Mouse (Mus musculus): ENCODE data around the gene Nup210. TPM values are rescaled to one million over a fixed set of nuclear protein-coding genes. Genes with fewer than 3 reads are reported as not detected.
A peak's percentile ranks its signal among the peaks of the same experiment; 100 is the strongest.
"Not testable (repeated sequence)": the region's sequence is repeated elsewhere in the genome, so short reads cannot be mapped to it uniquely, and the experiment has no call there.

Nup210 gene
- total RNA-seq, 2 experiments from 2014 or later: 2.4 to 3.3 TPM

- intact Hi-C loops (cut with DNase I): no loop called here
- DNase-seq (ENCODE audit: low spot score): no peak
Measured at GRCm38 (mm10) chr6:91146443-91147151, 30.0 kb upstream of the Nup210 start.

GRCm38 (mm10) chr6:91145572-91145971, 28.9 kb upstream of the Nup210 start:
- intact Hi-C loops (cut with DNase I): no loop called here
- DNase-seq (ENCODE audit: low spot score): no peak

- DNase-seq (ENCODE audit: low spot score): no peak
- intact Hi-C loops (cut with DNase I): no loop called here
Measured at GRCm38 (mm10) chr6:91145056-91145455, 28.4 kb upstream of the Nup210 start.

- DNase-seq (ENCODE audit: low spot score): peak; percentile 12
- intact Hi-C loops (cut with DNase I): loop anchor here (1.0 to 5.0 kb wide), 3 partner anchors 81 to 403 kb away; no protein-coding TSS in a partner anchor
Measured at GRCm38 (mm10) chr6:91139846-91140245, 23.2 kb upstream of the Nup210 start.

GRCm38 (mm10) chr6:91137343-91137956, 20.8 kb upstream of the Nup210 start:
- intact Hi-C loops (cut with DNase I): loop anchor here (5.0 kb wide), 1 partner anchor 400 kb away; no protein-coding TSS in a partner anchor

GRCm38 (mm10) chr6:91130856-91131255, 14.2 kb upstream of the Nup210 start:
- intact Hi-C loops (cut with DNase I): no loop called here
- no peak for DNase-seq (ENCODE audit: low spot score)

More at GRCm38 (mm10) chr6:91137343-91137956, 20.8 kb upstream of the Nup210 start:
- DNase-seq (ENCODE audit: low spot score): no peak

- no peak for DNase-seq (ENCODE audit: low spot score)
- intact Hi-C loops (cut with DNase I): no loop called here
Measured at GRCm38 (mm10) chr6:91128996-91129395, 12.4 kb upstream of the Nup210 start.

GRCm38 (mm10) chr6:91125228-91125585, 8.6 kb upstream of the Nup210 start:
- intact Hi-C loops (cut with DNase I): no loop called here

GRCm38 (mm10) chr6:91124286-91125227, 7.9 kb upstream of the Nup210 start:
- intact Hi-C loops (cut with DNase I): no loop called here
- DNase-seq (ENCODE audit: low spot score): no peak

More at GRCm38 (mm10) chr6:91125228-91125585, 8.6 kb upstream of the Nup210 start:
- no peak for DNase-seq (ENCODE audit: low spot score)

GRCm38 (mm10) chr6:91123453-91123852, 6.8 kb upstream of the Nup210 start:
- intact Hi-C loops (cut with DNase I): no loop called here

GRCm38 (mm10) chr6:91121089-91121488, 4.5 kb upstream of the Nup210 start:
- intact Hi-C loops (cut with DNase I); DNase-seq (ENCODE audit: low spot score): not testable (repeated sequence)

More at GRCm38 (mm10) chr6:91123453-91123852, 6.8 kb upstream of the Nup210 start:
- no peak for DNase-seq (ENCODE audit: low spot score)

- intact Hi-C loops (cut with DNase I): no loop called here
- no peak for DNase-seq (ENCODE audit: low spot score)
Measured at GRCm38 (mm10) chr6:91120206-91120605, 3.6 kb upstream of the Nup210 start.

GRCm38 (mm10) chr6:91118526-91118925, 1.9 kb upstream of the Nup210 start:
- intact Hi-C loops (cut with DNase I): no loop called here
- no peak for DNase-seq (ENCODE audit: low spot score)

GRCm38 (mm10) chr6:91117149-91117548, 520 bp upstream of the Nup210 start:
- no peak for DNase-seq (ENCODE audit: low spot score)
- intact Hi-C loops (cut with DNase I): no loop called here

GRCm38 (mm10) chr6:91115863-91116243, 776 bp downstream of the Nup210 start:
- intact Hi-C loops (cut with DNase I): no loop called here
- no peak for DNase-seq (ENCODE audit: low spot score)

- intact Hi-C loops (cut with DNase I): no loop called here
- DNase-seq (ENCODE audit: low spot score): no peak
Measured at GRCm38 (mm10) chr6:91115158-91115557, 1.5 kb downstream of the Nup210 start.

- intact Hi-C loops (cut with DNase I): no loop called here
- no peak for DNase-seq (ENCODE audit: low spot score)
Measured at GRCm38 (mm10) chr6:91114716-91115115, 1.9 kb downstream of the Nup210 start.

GRCm38 (mm10) chr6:91111954-91112252, 4.7 kb downstream of the Nup210 start:
- no peak for DNase-seq (ENCODE audit: low spot score)

GRCm38 (mm10) chr6:91111141-91111953, 5.3 kb downstream of the Nup210 start:
- DNase-seq (ENCODE audit: low spot score): no peak
- intact Hi-C loops (cut with DNase I): no loop called here

More at GRCm38 (mm10) chr6:91111954-91112252, 4.7 kb downstream of the Nup210 start:
- intact Hi-C loops (cut with DNase I): no loop called here

All from heart, postnatal 25 days (tissue).